Mouse (Mus musculus): Measurements from ENCODE around the gene Tgfbr3.

Tgfbr3 gene

GRCm38 (mm10) chr5:107064922-107065321 lies 224.5 kb downstream of the Tgfbr3 start:
- DNase-seq (ENCODE audit: low read depth, low spot score): no peak
- Histone ChIP-seq H3K36me3 (ENCODE audit: control insufficient read depth, insufficient read depth, low read length, poor library complexity, severe bottlenecking) (no peaks in the 10 kb centered on the region), H3K27me3 (ENCODE audit: control insufficient read depth, insufficient read depth, low read length, poor library complexity, severe bottlenecking) (no peaks in the 10 kb centered on the region)

GRCm38 (mm10) chr5:107062229-107062852 lies 227.1 kb downstream of the Tgfbr3 start:
- H3K36me3 ChIP-seq (ENCODE audit: control insufficient read depth, insufficient read depth, low read length, poor library complexity, severe bottlenecking): no peaks in the 10 kb centered on the region
- H3K27me3 ChIP-seq (ENCODE audit: control insufficient read depth, insufficient read depth, low read length, poor library complexity, severe bottlenecking): no peaks in the 10 kb centered on the region
- DNase-seq (ENCODE audit: low read depth, low spot score): no peak

- Histone ChIP-seq H3K36me3 (ENCODE audit: control insufficient read depth, insufficient read depth, low read length, poor library complexity, severe bottlenecking) (no peaks in the 10 kb centered on the region), H3K27me3 (ENCODE audit: control insufficient read depth, insufficient read depth, low read length, poor library complexity, severe bottlenecking) (no peaks in the 10 kb centered on the region)
- no peak for DNase-seq (ENCODE audit: low read depth, low spot score)
Observed at GRCm38 (mm10) chr5:107059514-107059913, 229.9 kb downstream of the Tgfbr3 start.

- H3K27me3 ChIP-seq (ENCODE audit: control insufficient read depth, insufficient read depth, low read length, poor library complexity, severe bottlenecking): no peaks in the 10 kb centered on the region
- DNase-seq (ENCODE audit: low read depth, low spot score): no peak
- no peaks in the 10 kb centered on the region for H3K36me3 ChIP-seq (ENCODE audit: control insufficient read depth, insufficient read depth, low read length, poor library complexity, severe bottlenecking)
Observed at GRCm38 (mm10) chr5:107058642-107059041, 230.8 kb downstream of the Tgfbr3 start.
